Mouse (Mus musculus) Muller cell, postnatal 12 days (primary cell): ENCODE data around the gene Pank3.
A peak's percentile ranks its signal among the peaks of the same experiment; 100 is the strongest.
"Not testable (repeated sequence)": the region's sequence is repeated elsewhere in the genome, so short reads cannot be mapped to it uniquely, and the experiment has no call there.

ENCODE experiments used
- DNase-seq: peaks from one replicate; pipeline ENCODE4 v3.0.0-alpha.2; 2015; ENCODE audit errors: inconsistent ontology term

Gene Pank3

GRCm38 (mm10) chr11:35776452-35776851 lies 7.2 kb downstream of the Pank3 start:
- no peak for DNase-seq

GRCm38 (mm10) chr11:35780336-35780735 lies 11.1 kb downstream of the Pank3 start:
- DNase-seq: no peak

DNA sequence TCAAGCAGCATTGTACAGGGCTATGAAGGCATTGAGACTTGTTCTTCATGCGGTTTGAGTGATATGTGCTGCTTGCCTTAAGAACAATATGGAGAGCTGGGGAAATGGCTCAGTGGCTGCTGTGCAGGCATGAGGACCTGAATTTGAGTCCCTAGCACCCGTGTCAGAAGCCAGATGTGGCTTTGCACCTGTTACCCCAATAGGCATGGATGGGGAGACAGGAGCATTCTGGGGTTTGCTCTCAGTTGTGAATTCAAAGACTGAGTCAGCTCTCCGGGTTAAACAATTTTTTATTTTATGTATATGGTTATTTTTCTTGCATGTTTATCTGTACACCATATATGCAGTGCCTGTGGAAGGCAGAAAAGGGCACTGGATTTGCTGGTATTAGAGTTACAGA lies 13.2 kb downstream of the Pank3 start:
- DNase-seq: no peak

GRCm38 (mm10) chr11:35783038-35783437 lies 13.8 kb downstream of the Pank3 start:
- no peak for DNase-seq

DNA sequence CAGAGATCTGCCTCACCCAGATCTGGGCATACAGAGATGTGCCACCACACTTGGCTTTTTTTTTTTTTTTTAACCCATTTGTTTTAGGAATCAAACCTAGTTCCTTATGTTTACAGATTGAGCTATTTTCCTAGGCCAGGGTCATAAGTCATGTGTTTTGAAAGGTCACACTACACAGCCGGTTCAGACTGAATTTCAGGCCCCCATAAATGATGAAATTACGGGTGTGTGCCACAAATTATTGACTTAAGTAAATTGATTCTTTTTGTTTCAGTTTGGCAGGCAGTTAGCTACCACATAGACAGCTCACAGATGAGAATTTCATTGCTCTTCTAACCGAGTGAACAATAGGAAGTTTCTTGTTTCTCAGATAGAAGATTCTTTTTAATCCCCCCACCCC lies 14.7 kb downstream of the Pank3 start:
- DNase-seq: no peak

DNA sequence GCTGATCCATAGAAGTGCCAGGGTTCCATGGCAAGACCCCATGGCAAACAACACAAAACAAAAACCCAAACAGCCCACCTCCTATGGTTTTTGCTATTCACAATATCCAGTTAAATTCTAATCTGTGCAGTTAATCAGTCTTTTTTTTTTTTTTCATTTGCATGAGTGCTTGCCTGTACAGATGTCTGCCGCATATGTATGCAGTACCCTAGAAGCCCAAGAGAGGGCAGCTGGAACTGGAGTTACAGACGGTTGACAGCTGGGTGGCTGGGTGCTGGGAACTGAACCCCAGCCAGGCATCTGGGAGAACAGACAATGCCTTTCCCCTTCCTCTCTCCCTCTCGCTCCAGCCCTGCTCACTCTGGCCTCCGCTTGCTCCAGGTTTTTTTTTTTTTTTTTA lies 15.3 kb downstream of the Pank3 start:
- DNase-seq: no peak

- no peak for DNase-seq
Measured at GRCm38 (mm10) chr11:35788443-35788842, 19.2 kb downstream of the Pank3 start.

DNA sequence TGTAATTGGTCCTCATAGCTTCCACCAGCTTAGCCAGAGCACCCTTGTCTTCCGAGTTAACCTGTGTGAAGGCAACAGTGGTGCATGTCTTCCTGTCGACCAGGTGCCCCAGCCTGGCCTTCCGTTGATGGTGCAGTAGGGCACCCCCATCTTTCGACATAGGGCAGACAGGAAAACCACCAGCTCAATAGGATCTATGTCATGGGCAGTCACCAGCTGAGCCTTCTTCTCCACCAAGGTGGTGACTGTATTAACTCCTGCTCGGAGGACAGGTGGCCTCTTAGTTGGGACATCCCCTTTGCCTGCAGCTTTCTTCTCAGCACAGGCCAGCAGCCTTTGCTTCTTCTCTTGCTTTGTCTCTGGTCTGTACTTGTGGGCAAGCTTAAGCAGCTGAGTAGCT lies 23.5 kb downstream of the Pank3 start:
- DNase-seq: not testable (repeated sequence)

GRCm38 (mm10) chr11:35797751-35798494 lies 28.6 kb downstream of the Pank3 start:
- DNase-seq: no peak

- peak; percentile 5 for DNase-seq
Measured at GRCm38 (mm10) chr11:35798495-35798820, 29.2 kb downstream of the Pank3 start.

DNA sequence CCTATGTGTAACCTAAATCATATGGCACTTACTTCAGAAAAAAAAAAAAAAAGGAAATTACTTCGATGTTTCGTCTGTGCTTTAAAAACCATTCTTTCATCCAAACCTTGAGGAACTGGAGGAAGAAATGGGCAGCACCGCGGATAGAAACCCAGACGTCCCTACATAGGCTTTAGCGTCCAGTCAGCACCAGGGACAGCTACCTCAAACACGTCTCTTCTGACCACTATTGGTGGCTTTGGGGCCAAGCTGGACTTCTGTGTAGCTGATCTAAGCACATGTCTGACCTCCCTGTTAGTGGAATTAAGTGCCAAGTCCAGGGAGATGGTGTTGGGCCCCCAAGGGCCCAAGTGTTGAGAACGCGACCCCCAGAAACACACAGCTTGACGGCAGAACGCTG lies 29.6 kb downstream of the Pank3 start, which contains the start of gene Fbll1:
Fbll1 (minus strand) TSS at position 11 of the 400 bp plus-strand sequence.
- peak; percentile 71 for DNase-seq

- no peak for DNase-seq
Measured at GRCm38 (mm10) chr11:35801332-35801731, 32.0 kb downstream of the Pank3 start.

GRCm38 (mm10) chr11:35811458-35811857 lies 42.2 kb downstream of the Pank3 start:
- no peak for DNase-seq

DNA sequence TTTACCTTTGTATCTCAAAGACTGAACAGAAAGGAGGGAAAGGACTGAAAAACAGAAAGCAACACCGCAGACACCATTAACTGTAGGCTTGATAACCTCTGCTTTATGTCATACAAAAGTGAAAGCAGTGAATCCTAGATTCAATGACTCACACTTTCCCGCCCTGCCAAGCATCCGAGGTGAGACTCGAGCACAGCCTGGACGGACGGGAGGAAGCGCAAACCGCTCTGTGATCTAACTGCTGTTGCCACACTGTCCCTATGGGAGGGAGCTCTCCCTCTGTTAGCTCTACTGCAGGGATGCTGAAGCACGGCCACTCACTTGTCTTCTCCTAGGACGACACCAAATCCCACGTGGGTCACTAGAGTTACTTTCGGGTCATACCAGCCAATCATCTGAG lies 47.0 kb downstream of the Pank3 start:
- no peak for DNase-seq

DNA sequence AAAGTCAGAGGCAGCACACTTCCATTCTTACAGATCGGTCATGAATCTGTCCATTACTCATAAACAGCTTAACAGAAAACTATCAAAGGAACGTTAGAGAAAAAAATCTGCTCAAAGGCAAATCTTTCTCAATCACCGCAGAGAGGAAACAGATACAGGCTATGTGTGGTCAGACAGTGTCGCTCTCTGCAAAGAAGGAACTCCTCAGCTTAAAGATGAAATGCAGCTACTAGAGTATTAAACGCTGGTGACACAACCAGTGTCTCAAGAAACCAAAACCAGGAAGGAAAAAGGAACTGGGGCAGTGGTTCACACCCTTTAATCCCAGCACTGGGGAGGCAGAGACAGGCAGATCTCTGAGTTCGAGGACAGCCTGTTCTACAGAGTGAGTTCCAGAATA lies 58.4 kb downstream of the Pank3 start:
- no peak for DNase-seq

DNA sequence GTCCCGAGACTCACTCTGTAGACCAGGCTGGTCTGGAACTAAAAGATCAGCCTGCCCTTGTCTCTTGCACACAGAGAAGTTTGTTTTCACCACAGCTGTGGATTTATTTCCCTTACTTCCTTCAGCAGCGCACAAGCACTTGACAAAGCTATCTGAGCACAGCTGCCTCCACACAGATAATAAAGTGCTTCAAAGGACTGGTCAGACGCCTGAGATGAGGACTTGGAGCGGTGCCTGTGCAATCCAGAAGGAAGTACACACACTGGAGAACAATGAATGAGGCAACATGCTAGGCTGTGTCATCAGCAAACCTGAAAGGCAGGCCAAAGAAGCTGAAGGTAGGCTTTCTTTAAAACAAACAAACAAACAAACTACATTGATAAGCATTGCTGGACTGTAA lies 62.9 kb downstream of the Pank3 start:
- no peak for DNase-seq

- DNase-seq: no peak
Measured at GRCm38 (mm10) chr11:35833270-35833669, 64.0 kb downstream of the Pank3 start.

DNA sequence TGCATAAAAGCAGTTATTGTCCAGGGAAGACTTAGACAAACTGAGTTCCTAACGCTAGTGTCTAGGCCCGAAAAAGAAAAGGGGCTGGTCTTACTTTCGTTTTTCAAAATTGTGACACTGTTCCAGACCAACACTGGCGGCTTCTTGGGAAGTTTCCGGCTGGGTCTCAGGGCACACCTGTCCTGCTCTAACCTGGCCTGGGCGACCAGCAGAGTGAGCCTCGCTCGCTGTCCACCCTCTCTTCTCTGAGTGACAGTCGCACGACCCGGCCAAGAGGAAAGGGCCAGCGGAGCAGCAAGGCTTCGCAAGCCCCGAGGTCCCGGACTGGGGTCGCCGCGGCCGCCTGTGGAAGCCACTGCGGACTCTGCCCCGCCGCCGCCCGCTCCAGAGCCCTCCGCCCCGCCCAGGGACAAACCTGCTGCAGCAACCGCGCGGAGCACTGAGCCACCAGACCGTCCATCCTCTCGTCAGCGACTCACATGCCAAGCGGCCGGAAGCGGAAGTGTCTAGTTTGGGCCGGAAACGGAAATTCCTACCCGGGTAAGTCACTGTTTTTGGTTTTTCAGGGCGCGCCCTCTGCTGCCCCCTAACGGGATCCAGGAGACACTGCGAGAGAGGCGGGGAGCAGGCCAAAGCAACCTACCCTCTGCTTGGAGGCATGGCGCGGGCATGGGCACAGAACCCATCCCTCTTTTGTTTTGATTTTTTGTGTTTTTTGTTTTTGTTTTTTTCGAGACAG lies 64.9 kb downstream of the Pank3 start, which contains the start of gene Rars:
Rars (minus strand) TSS at position 485 of the 739 bp plus-strand sequence.
- DNase-seq: peak; percentile 91

- peak; percentile 36 for DNase-seq
Measured at GRCm38 (mm10) chr11:35837156-35838126, 68.2 kb downstream of the Pank3 start.

DNA sequence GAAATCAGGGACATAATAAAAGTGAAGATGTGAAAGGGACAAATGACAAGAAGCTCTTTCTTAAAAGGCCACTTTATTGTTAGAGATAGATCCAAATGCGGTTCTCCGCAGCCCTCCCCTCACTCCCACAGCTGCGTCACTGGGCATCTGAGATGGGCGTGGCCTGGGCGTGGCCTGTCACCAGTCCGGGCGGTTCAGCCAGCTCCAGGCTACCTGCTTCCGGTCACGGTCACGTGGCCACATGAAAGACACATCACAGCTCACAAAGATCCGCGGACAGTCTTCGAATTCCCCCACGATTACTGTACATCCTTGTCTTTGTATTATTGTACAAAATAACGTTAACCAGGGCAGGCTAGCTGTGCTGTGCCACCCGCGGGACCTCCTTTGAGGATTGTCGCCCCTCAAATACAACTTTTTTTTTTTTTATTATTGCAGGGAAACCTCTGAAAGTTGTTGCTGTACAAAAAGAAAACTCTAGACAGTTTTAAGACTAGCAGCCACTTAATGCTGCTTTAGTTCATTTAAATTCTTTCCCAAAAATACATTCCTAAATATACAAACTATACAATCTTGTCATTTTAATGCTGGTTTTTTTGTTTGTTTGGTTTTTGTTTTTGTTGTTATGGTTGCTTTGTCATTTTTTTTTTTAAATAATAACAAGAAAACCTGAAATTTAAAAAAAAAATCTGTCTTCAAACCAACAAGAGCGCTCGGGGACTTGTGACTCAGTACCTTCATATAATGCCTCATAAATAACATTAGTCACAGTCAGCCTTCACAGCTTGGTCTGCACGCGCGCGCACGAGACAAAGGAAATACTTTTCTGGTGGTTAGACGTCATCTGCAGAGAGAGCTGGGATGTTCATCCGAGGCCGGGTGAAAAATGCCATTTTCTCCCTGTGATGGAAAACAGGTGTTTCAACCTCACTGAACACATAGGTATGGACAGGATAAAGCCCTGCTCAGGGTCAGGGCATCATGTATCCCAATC lies 69.4 kb downstream of the Pank3 start:
- peak; percentile 95 for DNase-seq

GRCm38 (mm10) chr11:35840282-35840681 lies 71.0 kb downstream of the Pank3 start:
- DNase-seq: no peak
